Mouse (Mus musculus) urinary bladder, postnatal 10 days (tissue): ENCODE results near the gene 1700093K21Rik.
A peak's percentile ranks its signal among the peaks of the same experiment; 100 is the strongest.
"Not testable (repeated sequence)": the region's sequence is repeated elsewhere in the genome, so short reads cannot be mapped to it uniquely, and the experiment has no call there.

Source experiments
- DNase-seq: peaks from one replicate; pipeline ENCODE4 v3.0.0; 2022; ENCODE audit warnings: low spot score

Gene 1700093K21Rik

DNA sequence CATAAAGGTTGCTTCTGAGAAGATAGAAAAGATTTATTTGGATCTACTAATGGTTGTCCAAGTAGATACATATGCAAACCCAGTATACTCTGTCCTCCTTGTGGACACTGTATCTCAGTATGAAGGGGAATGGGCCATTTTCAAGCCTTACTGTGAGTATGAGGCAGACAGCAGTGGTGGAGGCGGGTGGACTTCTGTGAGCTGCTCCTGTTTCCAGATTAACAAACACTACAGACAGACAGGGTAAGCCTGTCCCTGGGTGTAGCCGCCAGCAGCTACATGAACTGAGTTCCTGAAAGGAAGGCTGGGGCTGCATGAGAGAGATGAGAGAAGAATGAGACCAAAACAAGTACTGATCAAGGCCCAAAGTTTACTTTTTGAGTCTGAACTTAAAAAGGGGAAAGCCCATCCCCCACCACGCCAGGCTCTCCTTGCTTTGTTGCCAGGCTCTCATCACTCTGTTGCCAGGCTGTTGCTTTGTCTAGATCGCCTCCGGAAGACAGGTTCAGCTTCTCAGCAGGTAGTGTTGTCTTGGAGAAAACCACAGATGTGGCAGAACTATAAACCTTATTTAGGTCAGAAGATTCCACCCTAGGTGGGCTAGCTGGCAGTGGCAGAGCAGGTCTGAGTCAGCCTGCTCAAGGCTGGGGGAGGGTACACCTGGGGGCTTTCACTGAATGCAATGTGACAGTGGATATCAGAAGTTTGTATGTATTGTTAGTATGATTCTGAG is at the start of gene 1700093K21Rik:
TSS of gene 1700093K21Rik (minus strand) at position 683 of the 733 bp plus-strand sequence.
- DNase-seq, result no peak

DNA sequence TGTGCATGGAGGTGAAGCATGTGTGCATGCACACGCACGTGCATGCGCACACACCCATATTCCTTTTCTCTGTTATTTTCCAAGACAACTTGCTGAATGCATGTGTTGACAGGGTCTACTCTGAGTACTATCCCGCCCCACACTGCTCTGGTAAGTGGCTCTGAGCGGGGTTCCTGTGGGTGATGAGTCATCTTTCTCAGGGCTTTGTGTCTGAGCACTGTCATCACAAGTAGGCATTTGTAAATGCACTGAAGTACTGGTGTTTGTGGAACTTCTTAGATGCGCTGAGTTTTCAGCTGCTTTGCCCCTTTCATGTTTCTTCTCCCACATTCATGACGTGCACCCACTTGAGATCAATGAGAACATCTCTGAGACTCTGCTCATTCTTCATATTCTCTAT is 49.2 kb upstream of the 1700093K21Rik start:
- no peak for DNase-seq

GRCm38 (mm10) chr11:23565761-23566160 is 44.8 kb upstream of the 1700093K21Rik start:
- peak; percentile 19 for DNase-seq

DNA sequence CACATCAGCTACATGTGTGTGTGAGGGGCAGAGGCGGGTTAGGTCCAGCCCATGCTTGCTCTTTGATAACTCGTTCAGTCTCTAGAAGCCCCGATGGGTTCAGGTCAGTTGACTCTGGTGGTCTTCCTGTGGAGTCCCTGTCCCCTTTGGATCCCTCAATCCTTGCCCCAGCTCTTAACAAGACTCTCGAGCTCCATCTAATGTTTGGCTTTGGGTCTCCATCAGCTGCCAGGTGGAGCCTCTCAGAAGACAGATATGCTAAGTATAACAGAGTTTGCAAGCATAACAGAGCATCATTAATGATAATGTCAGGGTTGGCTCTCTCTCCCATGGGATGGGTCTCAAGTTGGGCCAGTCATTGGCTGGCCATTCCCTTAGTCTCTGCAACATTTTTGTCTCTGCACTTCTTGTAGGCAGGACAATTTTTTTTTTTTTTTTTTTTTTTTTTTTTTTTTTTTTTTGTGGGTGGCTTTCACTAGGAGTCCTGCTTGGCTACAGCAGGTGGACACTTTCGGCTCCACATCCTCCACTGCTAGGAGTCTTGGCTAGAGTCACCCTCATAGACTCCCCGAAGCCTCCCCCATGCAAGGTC is 36.2 kb upstream of the 1700093K21Rik start:
- no peak for DNase-seq

DNA sequence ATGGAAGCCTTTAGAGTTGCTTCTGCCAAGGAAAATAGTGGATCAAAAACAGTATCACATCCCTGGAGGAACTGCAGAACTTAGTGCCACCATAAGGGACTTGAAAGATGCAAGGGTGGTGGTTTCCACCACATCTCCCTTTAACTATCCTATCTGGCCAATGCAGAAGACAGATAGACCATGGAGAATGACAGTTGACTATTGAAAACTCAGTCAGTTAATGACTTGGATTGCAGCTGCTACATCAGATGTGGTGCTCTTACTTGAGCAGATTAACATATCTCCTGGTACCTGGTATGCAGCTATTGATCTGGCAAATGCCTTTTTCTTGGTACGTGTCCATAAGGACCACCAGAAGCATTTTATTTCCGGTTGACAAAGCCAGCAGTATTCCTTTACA is 16.5 kb upstream of the 1700093K21Rik start:
- DNase-seq, result no peak

DNA sequence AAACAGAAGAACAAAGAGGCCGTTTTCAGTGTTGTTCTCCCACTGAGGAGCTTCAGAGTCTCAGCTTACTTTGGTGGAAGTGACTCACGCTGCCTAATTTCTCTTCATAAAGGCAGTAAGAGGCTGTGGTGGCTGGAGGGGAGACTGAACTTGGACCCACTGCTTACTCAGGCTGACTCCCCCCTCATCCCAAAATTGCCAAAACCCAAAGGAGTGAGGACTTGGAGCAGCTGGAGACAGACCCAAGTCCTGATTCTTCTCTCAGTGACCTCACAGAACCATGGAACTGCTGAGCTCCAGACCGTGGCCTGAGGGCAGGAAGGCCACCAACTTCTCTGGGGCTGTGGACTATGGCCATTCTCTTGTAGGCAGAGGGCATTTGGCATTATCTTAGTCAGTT is 2.0 kb downstream of the 1700093K21Rik start:
- DNase-seq, result no peak

DNA sequence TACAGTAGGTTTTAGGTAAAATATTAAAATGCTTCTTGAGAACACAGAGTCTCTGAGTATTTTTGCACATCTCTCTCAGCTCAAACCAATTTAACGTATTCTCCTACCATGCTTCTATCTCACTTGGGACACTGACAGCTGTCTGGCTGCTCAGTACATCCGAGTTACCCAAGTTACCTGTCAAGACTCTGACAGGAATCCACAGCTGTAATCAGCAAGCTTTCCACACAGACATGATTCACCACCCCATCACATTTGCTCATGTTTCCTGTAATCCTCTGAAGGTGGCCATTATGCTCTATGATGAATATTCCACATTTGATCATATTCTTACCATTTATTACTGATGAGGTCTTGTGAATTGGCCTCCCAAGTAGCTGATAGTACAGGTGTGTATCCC is 5.6 kb downstream of the 1700093K21Rik start:
- no peak for DNase-seq

- DNase-seq, result not testable (repeated sequence)
Observed at GRCm38 (mm10) chr11:23514785-23515184, 6.2 kb downstream of the 1700093K21Rik start.

- not testable (repeated sequence) for DNase-seq
Observed at GRCm38 (mm10) chr11:23504801-23505200, 16.2 kb downstream of the 1700093K21Rik start.

GRCm38 (mm10) chr11:23498609-23499008 is 22.3 kb downstream of the 1700093K21Rik start:
- DNase-seq, result no peak

- peak; percentile 95 for DNase-seq
Observed at GRCm38 (mm10) chr11:23497718-23498509, 23.0 kb downstream of the 1700093K21Rik start, which contains the start of gene Ahsa2. TSS of gene Ahsa2 (minus strand) at chr11:23498030.

DNA sequence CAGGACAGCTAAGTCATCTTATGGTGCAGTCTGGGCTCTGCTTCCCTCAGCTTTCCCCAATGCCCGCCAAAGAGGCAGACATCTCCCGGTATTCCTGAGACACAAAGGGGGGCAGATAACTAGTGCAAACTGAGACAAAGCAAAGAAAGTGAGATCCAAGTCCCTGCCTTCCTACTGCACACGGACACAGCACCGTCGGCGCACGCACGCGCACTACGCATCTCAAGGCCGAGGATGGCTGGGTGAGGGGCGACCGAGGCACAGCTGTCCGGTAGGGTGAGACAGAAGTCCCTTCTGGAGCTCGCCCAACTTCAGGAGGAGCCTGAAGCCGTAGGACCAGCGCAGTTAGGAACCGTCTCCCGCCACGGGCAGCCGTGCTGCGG is 23.6 kb downstream of the 1700093K21Rik start:
- no peak for DNase-seq

- DNase-seq, result no peak
Observed at GRCm38 (mm10) chr11:23496661-23497060, 24.3 kb downstream of the 1700093K21Rik start.

GRCm38 (mm10) chr11:23495231-23495630 is 25.7 kb downstream of the 1700093K21Rik start:
- DNase-seq, result no peak

DNA sequence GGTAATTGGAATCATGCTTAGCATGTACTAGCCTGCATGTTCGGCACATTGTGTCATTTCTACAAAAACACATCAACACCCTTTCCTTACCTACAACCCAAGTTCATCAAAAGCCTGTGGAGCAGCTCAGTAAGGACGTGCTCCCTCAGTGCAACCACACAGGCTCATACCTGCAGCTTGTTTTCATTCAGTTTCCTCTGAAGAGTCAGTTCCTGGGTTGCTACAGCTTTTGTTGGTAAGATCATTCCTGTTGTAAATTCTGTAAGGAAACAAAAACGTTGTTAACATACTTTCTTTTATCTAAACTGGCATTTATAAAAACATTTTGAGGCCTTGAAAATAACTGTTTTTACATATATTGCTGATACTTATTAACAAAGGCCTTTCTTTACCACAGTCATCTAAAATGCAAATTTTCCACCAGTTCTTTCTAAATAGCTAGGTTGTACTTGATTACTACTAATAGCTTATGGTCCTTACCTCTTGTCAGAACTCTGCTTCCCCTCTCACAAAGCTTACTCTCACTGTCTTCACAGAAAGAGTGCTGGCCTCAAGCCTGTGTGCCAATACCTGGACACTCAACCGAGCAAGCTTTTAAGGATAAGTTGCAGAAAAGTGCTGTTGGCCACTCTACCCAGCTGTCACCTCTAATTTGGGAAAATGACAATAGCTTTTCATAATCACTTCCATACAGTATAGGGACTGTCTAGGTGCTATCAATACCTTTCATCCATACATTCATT is 28.7 kb downstream of the 1700093K21Rik start:
- DNase-seq, result no peak

- DNase-seq, result no peak
Observed at GRCm38 (mm10) chr11:23489955-23490354, 31.0 kb downstream of the 1700093K21Rik start.
